Mouse (Mus musculus) left cerebral cortex, postnatal 25 days (tissue): ENCODE data around the gene B4galt1. TPM values are rescaled to one million over a fixed set of nuclear protein-coding genes. Genes with fewer than 3 reads are reported as not detected.
A peak's percentile ranks its signal among the peaks of the same experiment; 100 is the strongest.

Experiments used
- DNase-seq, 2 experiments: peaks; one replicate each; pipeline ENCODE4 v3.0.0; 2022; ENCODE audit warnings: low spot score in 2 of 2, mixed read lengths in 1 of 2
- intact Hi-C: fragments of 180-260 bp; cut with DNase I; formaldehyde crosslinking; loops from one replicate; pipeline ENCODE4 v1.15.1; 2025
- total RNA-seq, 2 experiments: library from RNA; stranded (reverse); gene quantifications; 2 replicates each; pipeline ENCODE4 v1.2.3; 2021

B4galt1 gene
- total RNA-seq, 2 experiments from 2014 or later = 5.2 to 6.5 TPM

DNA sequence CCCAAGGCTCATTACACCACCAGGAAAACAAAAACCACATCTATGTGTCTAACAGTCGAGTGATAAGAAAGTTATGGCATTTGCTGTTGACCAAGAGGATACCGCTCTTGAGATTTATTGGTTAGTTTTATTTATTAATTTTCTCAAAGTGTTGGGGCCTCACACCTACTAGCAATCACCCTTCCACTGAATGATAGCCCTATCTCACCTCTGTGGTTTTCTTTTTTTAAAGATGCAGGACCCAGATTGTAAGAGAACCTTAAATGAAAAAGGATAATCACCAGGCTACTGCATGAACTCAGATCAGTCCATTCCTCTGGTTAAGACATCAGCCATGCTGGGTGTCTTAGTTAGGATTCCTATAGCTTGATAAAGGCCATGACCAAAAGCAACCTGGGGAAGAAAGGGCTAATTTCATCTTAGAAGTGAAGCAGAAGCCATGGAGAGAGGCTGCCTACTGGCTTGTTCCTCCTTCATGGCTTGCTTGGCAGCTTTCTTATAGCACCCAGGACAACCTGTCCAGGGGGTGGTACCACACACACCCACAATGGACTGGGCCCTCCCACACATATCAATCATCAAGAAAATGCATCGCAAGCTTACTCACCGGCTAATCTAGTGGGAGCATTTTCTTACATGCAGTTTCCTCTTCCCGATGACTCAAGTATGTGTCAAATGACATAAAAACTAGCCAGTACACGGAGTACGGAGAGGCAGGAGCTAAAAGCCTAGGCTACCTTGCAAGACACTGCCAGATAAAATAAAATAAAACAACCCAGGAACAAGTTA lies 7.5 kb downstream of the B4galt1 start:
- peak in 1 of 2 experiments; percentile 56 for DNase-seq
- intact Hi-C loops = no loop called here

GRCm38 (mm10) chr4:40844811-40845751 lies 8.7 kb downstream of the B4galt1 start:
- no peak for DNase-seq
- intact Hi-C loops = no loop called here

GRCm38 (mm10) chr4:40844251-40844721 lies 9.5 kb downstream of the B4galt1 start:
- no peak for DNase-seq
- intact Hi-C loops = no loop called here

DNA sequence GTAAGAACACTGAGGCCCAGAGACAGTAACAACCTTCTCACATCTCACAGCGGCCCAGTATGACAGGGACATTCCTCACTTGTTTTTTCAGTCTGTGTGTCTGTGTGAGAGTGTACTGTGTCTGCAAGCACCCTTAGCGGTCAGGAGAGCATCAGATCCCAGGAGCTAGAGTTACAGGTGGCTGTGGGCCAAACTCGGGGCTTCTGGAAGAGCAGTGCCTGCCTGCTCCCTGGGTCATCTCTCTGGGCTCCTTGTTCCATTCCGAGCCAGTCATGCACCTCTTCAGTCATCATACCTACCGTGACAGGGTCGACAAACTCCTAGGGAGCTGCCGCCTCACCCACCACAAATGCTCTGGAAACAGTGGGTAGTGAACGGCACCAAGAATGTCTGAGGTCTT lies 10.1 kb downstream of the B4galt1 start:
- intact Hi-C loops = no loop called here
- no peak for DNase-seq

DNA sequence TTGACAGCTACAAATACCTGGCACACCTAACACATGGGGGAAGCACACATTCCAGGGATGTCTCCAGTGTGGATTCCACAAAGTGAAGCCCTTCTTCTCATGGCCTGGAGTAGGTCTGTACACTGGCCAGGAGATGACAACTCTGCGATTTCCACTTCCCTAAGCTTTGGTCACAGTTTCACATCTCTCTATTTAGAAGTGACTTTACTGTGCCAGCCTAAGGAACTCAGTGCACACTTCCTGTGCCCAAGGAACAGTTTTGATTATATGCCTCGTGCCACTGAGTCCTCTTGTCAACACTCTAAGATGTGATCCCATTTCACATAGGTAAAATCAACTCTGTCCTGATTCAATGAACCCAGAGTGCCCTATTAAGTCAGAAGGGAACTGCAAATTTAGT lies 13.4 kb downstream of the B4galt1 start:
- peak in 1 of 2 experiments; percentile 22 for DNase-seq
- intact Hi-C loops = no loop called here

- intact Hi-C loops = no loop called here
- no peak for DNase-seq
Observed at GRCm38 (mm10) chr4:40839251-40839650, 14.6 kb downstream of the B4galt1 start.

DNA sequence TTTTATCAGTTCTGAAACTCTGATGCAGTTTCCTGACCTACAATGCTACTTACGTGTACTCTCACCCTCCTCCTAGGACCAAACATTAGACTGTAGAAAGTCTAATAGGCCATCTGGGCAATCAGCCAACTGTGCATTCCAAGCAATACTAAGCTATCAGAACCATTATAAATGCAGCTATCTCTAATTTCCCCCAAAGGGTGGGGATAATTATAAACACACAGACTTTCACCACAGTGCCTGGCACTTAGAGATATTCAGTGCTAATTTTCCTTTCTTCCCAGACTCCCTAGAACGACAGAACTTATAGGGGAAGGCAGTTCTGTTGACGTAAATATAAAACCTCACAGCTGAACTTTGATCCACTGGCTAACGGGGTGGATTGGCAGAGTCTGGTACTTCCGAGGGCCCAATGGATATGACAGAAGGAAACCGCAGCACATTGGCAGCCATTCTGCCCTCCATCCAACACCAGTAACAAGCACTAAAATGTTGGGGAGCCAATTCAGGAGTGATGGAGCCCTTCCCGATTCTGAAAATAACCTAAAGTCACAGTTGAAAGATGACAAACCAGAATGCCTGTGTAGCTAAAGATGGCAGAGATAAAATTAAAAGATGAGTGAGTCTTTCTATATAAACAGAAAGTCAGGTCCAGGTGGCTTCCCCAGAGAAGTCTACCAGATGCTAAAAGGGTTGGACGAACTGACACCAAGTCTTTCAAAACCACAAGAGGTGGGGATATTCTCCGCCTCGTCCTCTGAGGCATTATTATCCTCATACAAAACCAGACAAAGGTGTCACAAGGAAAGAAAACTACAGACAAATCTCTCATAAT lies 16.1 kb downstream of the B4galt1 start:
- DNase-seq = no peak
- intact Hi-C loops = no loop called here

DNA sequence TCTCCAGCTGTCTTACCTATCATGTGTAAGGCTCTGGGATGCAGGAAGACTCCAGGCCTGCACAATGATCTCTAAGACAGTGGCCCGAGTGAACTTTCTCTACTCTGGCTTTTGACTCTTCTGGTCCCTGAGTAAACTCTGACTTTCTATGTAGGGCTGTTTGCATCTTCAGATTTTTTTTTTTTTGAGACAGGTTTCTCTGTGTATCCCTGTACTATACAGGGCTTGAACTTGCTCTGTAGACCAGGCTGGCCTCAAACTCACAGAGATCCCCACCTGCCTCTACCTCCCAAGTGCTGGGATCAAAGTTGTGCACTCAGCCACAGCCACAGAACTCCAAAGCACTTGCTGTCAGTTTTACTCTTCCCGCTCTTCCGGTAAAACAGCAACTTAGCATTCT lies 16.8 kb downstream of the B4galt1 start:
- DNase-seq = no peak

DNA sequence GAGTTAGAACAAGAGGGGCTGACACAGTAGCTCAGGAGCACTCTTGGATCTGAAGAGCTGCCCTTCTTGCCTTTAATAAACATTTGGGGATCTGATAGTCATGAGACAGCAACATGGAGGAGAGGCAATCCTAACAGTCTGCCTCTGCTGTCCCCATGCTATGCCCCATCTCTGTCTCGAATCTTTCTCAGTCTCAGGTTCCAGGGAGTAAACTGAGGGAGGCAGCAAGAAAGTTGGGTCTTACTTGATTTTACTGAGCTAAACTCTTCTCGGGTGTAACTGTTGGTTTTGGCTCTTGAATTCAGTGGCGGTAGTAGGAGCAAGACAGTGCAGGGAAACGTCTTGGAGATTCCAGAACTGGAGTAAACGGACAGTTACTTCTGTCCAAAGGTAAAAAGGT lies 18.9 kb downstream of the B4galt1 start:
- intact Hi-C loops = no loop called here

More for the DNA sequence above, 16.8 kb downstream of the B4galt1 start:
- intact Hi-C loops = no loop called here

GRCm38 (mm10) chr4:40834232-40834786 lies 19.5 kb downstream of the B4galt1 start:
- DNase-seq = no peak
- intact Hi-C loops = no loop called here

More for the DNA sequence above, 18.9 kb downstream of the B4galt1 start:
- no peak for DNase-seq

DNA sequence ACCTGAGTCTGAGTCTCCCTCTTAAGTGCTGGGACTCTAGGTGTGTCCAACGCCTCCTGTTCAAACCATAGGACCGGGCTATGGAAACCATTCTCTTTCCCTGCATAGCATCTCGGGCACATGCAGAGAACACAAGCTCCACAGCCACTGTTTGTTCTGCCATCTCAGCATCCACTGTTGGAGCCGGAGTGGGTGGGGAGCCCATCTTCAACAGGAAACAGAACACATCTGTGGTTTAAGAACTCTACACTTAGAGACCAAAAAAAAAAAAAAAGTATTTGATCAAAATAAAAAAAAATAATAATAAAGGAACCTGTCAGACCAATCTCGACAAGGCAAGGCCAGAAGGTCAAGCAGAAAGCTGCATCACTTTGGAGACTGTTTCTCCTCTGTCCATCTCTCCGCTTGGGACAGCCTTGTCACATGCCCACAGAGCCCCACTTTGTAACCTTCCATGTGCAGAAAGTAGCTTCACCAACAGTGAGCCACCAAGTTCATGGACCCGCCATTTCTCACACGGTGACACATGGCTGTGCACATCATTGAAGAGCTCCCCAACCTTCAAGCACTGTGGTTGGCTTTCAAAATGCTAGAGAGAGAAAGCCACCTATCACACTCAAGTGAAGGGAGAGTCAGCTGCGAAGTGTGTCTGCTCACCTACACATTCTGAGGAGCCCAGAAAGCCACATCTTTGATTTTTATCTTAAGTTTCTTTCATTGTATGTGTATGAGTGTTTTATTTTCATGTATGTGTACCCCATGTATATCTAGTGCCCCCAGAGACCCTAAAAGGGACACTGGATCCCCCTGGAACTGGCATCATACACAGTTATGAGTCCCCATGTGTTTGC lies 20.2 kb downstream of the B4galt1 start:
- intact Hi-C loops = no loop called here
- no peak for DNase-seq

DNA sequence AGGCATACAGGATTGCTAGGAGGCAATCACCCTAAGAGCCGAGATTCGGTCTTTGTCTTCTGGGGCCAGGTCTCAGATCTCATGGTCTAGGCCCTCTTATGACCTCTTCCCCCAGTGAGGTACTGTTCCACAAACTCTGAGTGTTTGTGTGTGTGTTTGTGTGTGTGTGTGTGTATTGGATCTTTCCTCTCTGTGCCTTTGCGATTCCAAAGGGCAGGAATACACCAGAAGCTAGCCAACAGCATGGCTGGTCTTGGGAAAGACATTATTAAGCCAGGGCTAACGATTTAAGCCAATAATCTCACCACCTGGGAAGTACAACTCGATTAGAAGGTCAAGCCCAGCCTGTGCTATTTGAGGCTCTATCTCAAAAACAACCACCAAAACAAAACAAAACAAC lies 23.3 kb downstream of the B4galt1 start:
- intact Hi-C loops = no loop called here
- DNase-seq = no peak

DNA sequence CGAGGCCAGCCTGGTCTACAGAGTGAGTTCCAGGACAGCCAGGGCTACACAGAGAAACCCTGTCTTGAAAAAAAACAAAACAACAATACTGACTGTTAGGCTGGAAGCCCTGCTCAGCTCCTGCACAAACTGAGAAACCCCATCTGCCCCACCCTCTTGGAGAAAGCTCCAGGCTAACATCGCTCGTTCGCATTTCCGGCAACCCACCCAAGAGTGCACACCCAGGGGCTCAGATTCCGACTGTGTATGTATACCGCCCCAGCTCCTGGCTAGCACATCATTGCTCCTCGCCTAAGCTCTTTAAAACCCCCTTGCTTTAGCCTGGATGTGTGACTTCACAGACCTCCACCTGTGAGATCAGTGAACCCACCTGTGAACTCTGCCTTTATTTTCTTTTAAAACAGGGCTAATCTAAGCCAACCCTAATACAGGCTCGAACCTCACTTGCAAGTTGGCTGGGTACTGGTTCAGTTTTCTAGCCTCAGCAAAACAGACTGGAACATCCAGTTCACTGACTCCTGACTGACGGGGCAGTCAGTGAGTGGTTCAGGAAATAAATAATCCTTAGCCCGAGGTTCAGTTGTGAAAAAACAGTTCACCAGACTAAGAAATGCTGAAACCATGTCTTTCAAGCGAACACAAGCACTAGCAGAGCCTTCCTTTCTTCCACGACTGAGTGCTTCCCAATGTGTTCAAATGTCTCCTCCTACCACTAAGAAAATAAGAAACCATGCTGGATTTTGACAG lies 24.0 kb downstream of the B4galt1 start:
- no peak for DNase-seq
- intact Hi-C loops = no loop called here

- intact Hi-C loops = no loop called here
- no peak for DNase-seq
Observed at GRCm38 (mm10) chr4:40828910-40829309, 24.9 kb downstream of the B4galt1 start.

GRCm38 (mm10) chr4:40827926-40828325 lies 25.9 kb downstream of the B4galt1 start:
- no peak for DNase-seq

GRCm38 (mm10) chr4:40826810-40827209 lies 27.0 kb downstream of the B4galt1 start:
- intact Hi-C loops = no loop called here
- no peak for DNase-seq

More at GRCm38 (mm10) chr4:40827926-40828325, 25.9 kb downstream of the B4galt1 start:
- intact Hi-C loops = no loop called here

- no peak for DNase-seq
- intact Hi-C loops = no loop called here
Observed at GRCm38 (mm10) chr4:40825981-40826380, 27.8 kb downstream of the B4galt1 start.

GRCm38 (mm10) chr4:40825146-40825545 lies 28.7 kb downstream of the B4galt1 start:
- intact Hi-C loops = no loop called here
- no peak for DNase-seq
